In the genomic region with DNA sequence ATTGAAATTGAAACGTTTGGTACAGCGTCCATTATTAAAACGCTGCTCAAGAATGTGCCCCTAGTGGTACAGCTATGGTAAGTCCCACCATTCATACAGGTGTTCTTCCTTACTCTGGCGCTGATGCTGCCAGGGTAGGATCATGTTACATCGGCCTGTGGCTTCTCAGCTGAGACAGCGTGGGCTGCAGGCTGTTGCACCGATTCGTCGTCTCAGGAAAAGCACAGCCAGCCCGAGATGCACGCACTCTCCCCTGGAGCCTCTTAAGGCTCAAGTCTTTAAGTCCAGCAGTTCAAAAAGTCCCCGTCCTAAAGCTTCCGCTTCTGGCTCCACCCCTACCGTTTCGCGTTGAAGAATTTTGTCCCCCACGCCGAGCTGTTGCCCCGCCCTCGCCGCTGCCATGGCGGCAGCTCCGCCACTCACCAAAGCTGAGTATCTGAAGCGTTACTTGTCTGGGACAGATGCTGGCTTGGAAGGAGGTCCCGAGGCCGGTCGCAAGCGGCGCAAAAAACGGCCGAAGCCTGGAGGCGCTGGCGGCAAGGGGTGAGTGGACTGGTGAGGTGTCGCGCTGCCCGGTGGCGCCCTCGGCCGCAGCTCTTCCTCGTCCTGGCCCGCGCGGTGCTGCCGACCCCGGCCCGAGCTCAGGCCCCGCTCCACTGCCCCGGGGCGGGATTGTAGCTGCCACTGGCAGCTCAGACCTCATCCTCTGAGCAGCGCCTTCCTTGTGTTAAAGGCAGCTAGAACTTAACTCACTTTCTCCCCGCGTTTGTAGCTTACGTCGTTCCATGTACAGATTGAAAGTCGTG, we compare ENCODE assay signal across 8 mouse cellular contexts. TPM values are rescaled to one million over a fixed set of nuclear protein-coding genes. Genes with fewer than 3 reads are reported as not detected.
A peak's percentile ranks its signal among the peaks of the same experiment; 100 is the strongest.
DNase-seq lines count a peak whose midpoint lies in the region; ATAC-seq and TF ChIP-seq lines count a peak whose summit lies in the region.

A gene (plus strand): TSS at position 378 of the 806 bp plus-strand sequence.

- H3K27ac ChIP-seq in cortical plate, adult 2 months (ENCODE audit: insufficient read depth, low read length): no peak within 1 kb of the TSS

- TF ChIP-seq CTCF in cortical plate, adult 2 months (IDR thresholded peaks at IDR 0.05; ENCODE audit: extremely low read depth, insufficient read depth, low read length): peak; percentile 38

- peaks cover 1% of the 10 kb centered on the region; the same call in 1 of the 2 replicates for H3K4me1 ChIP-seq in cortical plate, adult 2 months (ENCODE audit: control insufficient read depth, insufficient read depth, low read length)
- H3K4me1 ChIP-seq in megakaryocyte, embryonic 14.5 days: peaks cover 37% of the 10 kb centered on the region

- H3K36me3 ChIP-seq in megakaryocyte, embryonic 14.5 days (replicated peaks; ENCODE audit: low read length): peaks cover 63% of the 10 kb centered on the region

- peak within 1 kb of the TSS; percentile 74 for H3K4me3 ChIP-seq in cortical plate, adult 2 months (ENCODE audit: insufficient read depth, low read length)
- H3K4me3 ChIP-seq in megakaryocyte, embryonic 14.5 days (replicated peaks): peak within 1 kb of the TSS; percentile 99

- TF ChIP-seq POLR2A in cortical plate, adult 2 months (IDR thresholded peaks at IDR 0.05; ENCODE audit: extremely low read depth, insufficient read depth, low read length): peak; percentile 80

- no peaks in the 10 kb centered on the region for H3K27me3 ChIP-seq in megakaryocyte, embryonic 14.5 days (replicated peaks)

- H3K9me3 ChIP-seq in megakaryocyte, embryonic 14.5 days: no peaks in the 10 kb centered on the region

- peak; percentile 91 for ATAC-seq in activated CD4-positive, CD25-positive, alpha-beta regulatory T cell, adult 4 months

- DNase-seq in gastrocnemius, adult 8-10 months (ENCODE audit: low spot score in 2 of 2): peak; percentile 84 to 87
- peak; percentile 84 for DNase-seq in hindlimb bud, embryonic 11.5 days (ENCODE audit: extremely low spot score, low read depth, low spot score)
- DNase-seq in left cerebral cortex, adult 8-10 months (ENCODE audit: low spot score in 2 of 2): peak; percentile 80 to 98
- peak; percentile 94 to 96 for DNase-seq in right cerebral cortex, postnatal 10 days (ENCODE audit: low spot score in 2 of 2)
- peak; percentile 96 for DNase-seq in urinary bladder, postnatal 25 days (ENCODE audit: low spot score)

RNA-seq across cellular contexts. Expression of the gene that starts here (rescaled TPM):
- polyA plus RNA-seq in activated CD4-positive, CD25-positive, alpha-beta regulatory T cell, adult 4 months (2017; shearing (Covaris generic)): 10 to 100 TPM; 15.7 to 16.6 TPM
- polyA plus RNA-seq in cortical plate, adult 2 months (2012; rRNA removed): 9.3 and 10.4 TPM in 2 replicates
- total RNA-seq in gastrocnemius, adult 8-10 months (2022): 10 to 100 TPM in 2 of 4 experiments, 1 to 10 TPM in 2; 6.3 to 13.7 (median 10.1) TPM
- total RNA-seq in left cerebral cortex, adult 8-10 months (2022): 10 to 100 TPM in 3 of 4 experiments, 1 to 10 TPM in 1; 9.3 to 13.8 (median 11.1) TPM
- polyA plus RNA-seq in megakaryocyte, embryonic 14.5 days (2012; ENCODE audit: insufficient read depth, low replicate concordance): 4.0 and 8.1 TPM in 2 replicates
